Mouse (Mus musculus): Measurements from ENCODE around the gene C2cd3.

DNA sequence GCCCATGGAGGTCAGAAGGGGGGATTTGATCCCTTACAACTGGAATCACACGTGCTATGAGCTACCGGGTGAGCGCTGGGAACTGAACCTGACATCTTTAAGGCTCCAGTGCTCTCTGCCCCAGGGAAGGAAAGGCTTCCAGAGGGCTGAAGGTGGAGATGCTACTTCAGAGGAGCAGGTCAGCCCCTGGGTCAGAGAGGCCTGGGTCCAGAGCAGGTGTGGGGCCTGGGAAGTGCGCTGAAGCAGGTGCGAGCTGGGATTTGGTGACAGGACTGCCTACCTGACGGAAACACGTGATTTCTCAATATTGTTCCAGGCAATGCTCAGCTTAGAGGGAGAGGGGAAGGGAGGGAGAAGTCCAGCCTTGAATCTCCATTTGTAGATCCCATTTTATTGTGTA lies 92.2 kb downstream of the C2cd3 start:
- no peak for TF ChIP-seq POLR2A (IDR thresholded peaks at IDR 0.05; ENCODE audit: borderline replicate concordance, insufficient read depth, low read length)
- TF ChIP-seq CTCF (IDR thresholded peaks at IDR 0.05; ENCODE audit: borderline replicate concordance, insufficient read depth, low read depth, low read length) = no peak
